20 mouse cellular contexts compared by ENCODE assay signal in the genomic region with DNA sequence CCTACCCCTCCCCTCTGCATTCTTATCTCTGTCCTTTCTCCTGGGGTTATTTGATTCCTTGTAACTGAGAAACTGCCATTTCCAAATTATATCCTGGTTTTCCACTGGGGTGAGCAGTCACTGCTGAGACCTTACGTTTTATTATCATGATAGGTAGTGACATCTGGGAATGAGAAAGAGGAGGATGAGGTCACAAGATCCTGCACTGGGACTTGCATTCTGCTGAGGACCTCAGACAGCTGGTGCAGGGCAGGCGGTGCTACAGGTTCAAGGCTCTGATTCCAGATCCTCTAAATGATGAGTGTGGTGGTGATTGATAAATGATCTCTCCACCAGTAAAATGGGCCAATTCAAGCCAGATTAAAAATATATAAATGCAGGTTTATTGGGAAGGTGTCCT. TPM values are rescaled to one million over a fixed set of nuclear protein-coding genes. Genes with fewer than 3 reads are reported as not detected.
DNase-seq lines count a peak whose midpoint lies in the region; ATAC-seq and TF ChIP-seq lines count a peak whose summit lies in the region.
"Had no signal": no experiment of that assay in that cellular context is flagged by ENCODE, and none has a peak within 500 bp of the region (broad histone marks: within the 10 kb centered on the region; RNA-seq: fewer than 3 reads in every experiment).

No protein-coding gene starts in this region.

- H3K4me2 ChIP-seq in kidney, embryonic 15.5 days, result no peak overlapping the region
- H3K4me2 ChIP-seq in kidney, embryonic 14.5 days (replicated peaks; ENCODE audit: low read depth, low read length), result no peak overlapping the region
- H3K4me2 ChIP-seq in midbrain, embryonic 11.5 days, result no peak overlapping the region
- H3K4me2 ChIP-seq in intestine, postnatal 0 days (replicated peaks; ENCODE audit: low read depth), result no peak overlapping the region
- H3K4me2 ChIP-seq: forebrain, embryonic 15.5 days; heart, embryonic 11.5 days; liver, embryonic 11.5 days had no signal

- TF ChIP-seq POLR2A in cortical plate, adult 2 months (IDR thresholded peaks at IDR 0.05; ENCODE audit: extremely low read depth, insufficient read depth, low read length), result no peak

- peaks cover 13% of the 10 kb centered on the region for H3K4me1 ChIP-seq in kidney, embryonic 15.5 days
- no peaks in the 10 kb centered on the region for H3K4me1 ChIP-seq in kidney, embryonic 14.5 days (ENCODE audit: control insufficient read depth, insufficient read depth, low read length)
- H3K4me1 ChIP-seq in midbrain, embryonic 11.5 days (ENCODE audit: control insufficient read depth, insufficient read depth, low read length), result no peaks in the 10 kb centered on the region
- H3K4me1 ChIP-seq in midbrain, embryonic 10.5 days, result no peaks in the 10 kb centered on the region
- peaks cover 4% of the 10 kb centered on the region for H3K4me1 ChIP-seq in cortical plate, adult 2 months (ENCODE audit: control insufficient read depth, insufficient read depth, low read length)
- H3K4me1 ChIP-seq in intestine, postnatal 0 days (replicated peaks; ENCODE audit: control insufficient read depth, insufficient read depth, low read length), result no peaks in the 10 kb centered on the region
- H3K4me1 ChIP-seq: forebrain, embryonic 15.5 days had no signal

- TF ChIP-seq CTCF in cortical plate, adult 2 months (IDR thresholded peaks at IDR 0.05; ENCODE audit: extremely low read depth, insufficient read depth, low read length), result no peak
- TF ChIP-seq CTCF in intestine, postnatal 0 days (IDR thresholded peaks at IDR 0.05; ENCODE audit: low read depth), result no peak

- WGBS in kidney, embryonic 15.5 days, result 60% methylated on average over 2 of the region's 2 CpGs
- WGBS in kidney, embryonic 14.5 days, result 52% methylated on average over 2 of the region's 2 CpGs
- WGBS in midbrain, embryonic 11.5 days, result 71% methylated on average over 2 of the region's 2 CpGs
- WGBS in midbrain, embryonic 10.5 days, result 80% methylated on average over 2 of the region's 2 CpGs
- WGBS in intestine, postnatal 0 days, result 61% methylated on average over 2 of the region's 2 CpGs

- H3K27me3 ChIP-seq in kidney, embryonic 15.5 days, result no peaks in the 10 kb centered on the region
- no peaks in the 10 kb centered on the region for H3K27me3 ChIP-seq in kidney, embryonic 14.5 days (ENCODE audit: control insufficient read depth, insufficient read depth, low read length)
- H3K27me3 ChIP-seq in midbrain, embryonic 11.5 days (ENCODE audit: control insufficient read depth, insufficient read depth, low read length), result no peaks in the 10 kb centered on the region
- no peaks in the 10 kb centered on the region for H3K27me3 ChIP-seq in midbrain, embryonic 10.5 days (ENCODE audit: low read depth, poor library complexity, severe bottlenecking)
- no peaks in the 10 kb centered on the region for H3K27me3 ChIP-seq in intestine, postnatal 0 days (replicated peaks; ENCODE audit: control insufficient read depth, insufficient read depth, low read length)
- H3K27me3 ChIP-seq: forebrain, embryonic 15.5 days; megakaryocyte, embryonic 14.5 days had no signal

- DNase-seq in midbrain, embryonic 11.5 days (ENCODE audit: low spot score, missing footprints), result peak; percentile 8
- DNase-seq in midbrain, embryonic 10.5 days (ENCODE audit: low spot score), result no peak
- no peak for DNase-seq in right cerebral cortex, postnatal 36 days (ENCODE audit: low spot score in 2 of 2)
- DNase-seq in frontal cortex, postnatal 36 days (ENCODE audit: low spot score in 2 of 2), result no peak
- DNase-seq: heart, postnatal 14 days; lung, adult 2 months; thymus, postnatal 25 days had no signal

- no peaks in the 10 kb centered on the region for H3K9me3 ChIP-seq in kidney, embryonic 15.5 days (replicated peaks)
- H3K9me3 ChIP-seq in kidney, embryonic 14.5 days (ENCODE audit: control insufficient read depth, low read length), result no peaks in the 10 kb centered on the region
- H3K9me3 ChIP-seq in midbrain, embryonic 11.5 days (ENCODE audit: control insufficient read depth, low read length), result no peaks in the 10 kb centered on the region
- no peaks in the 10 kb centered on the region for H3K9me3 ChIP-seq in midbrain, embryonic 10.5 days (replicated peaks)
- no peaks in the 10 kb centered on the region for H3K9me3 ChIP-seq in intestine, postnatal 0 days (ENCODE audit: control insufficient read depth)
- H3K9me3 ChIP-seq: forebrain, embryonic 15.5 days; G1E; limb, embryonic 10.5 days; megakaryocyte, embryonic 14.5 days had no signal

- no peak overlapping the region for H3K4me3 ChIP-seq in kidney, embryonic 15.5 days (replicated peaks)
- H3K4me3 ChIP-seq in kidney, embryonic 14.5 days (ENCODE audit: low read length), result no peak overlapping the region
- H3K4me3 ChIP-seq in midbrain, embryonic 11.5 days (ENCODE audit: low read depth, low read length), result no peak overlapping the region
- no peak overlapping the region for H3K4me3 ChIP-seq in midbrain, embryonic 10.5 days
- H3K4me3 ChIP-seq in cortical plate, adult 2 months (ENCODE audit: insufficient read depth, low read length), result no peak overlapping the region
- no peak overlapping the region for H3K4me3 ChIP-seq in intestine, postnatal 0 days (ENCODE audit: low read depth, low read length)
- H3K4me3 ChIP-seq: forebrain, embryonic 15.5 days; limb, embryonic 10.5 days; megakaryocyte, embryonic 14.5 days had no signal

- H3K9ac ChIP-seq in kidney, embryonic 15.5 days, result no peak overlapping the region
- no peak overlapping the region for H3K9ac ChIP-seq in kidney, embryonic 14.5 days (ENCODE audit: low read depth, low read length)
- H3K9ac ChIP-seq in midbrain, embryonic 11.5 days (ENCODE audit: low read length), result no peak overlapping the region
- H3K9ac ChIP-seq in intestine, postnatal 0 days (ENCODE audit: low read depth, low read length), result no peak overlapping the region
- H3K9ac ChIP-seq: forebrain, embryonic 15.5 days had no signal

- H3K36me3 ChIP-seq in kidney, embryonic 15.5 days, result peaks cover 8% of the 10 kb centered on the region
- H3K36me3 ChIP-seq in kidney, embryonic 14.5 days (ENCODE audit: control insufficient read depth, insufficient read depth, low read length), result no peaks in the 10 kb centered on the region
- H3K36me3 ChIP-seq in midbrain, embryonic 11.5 days (ENCODE audit: control insufficient read depth, insufficient read depth, low read length), result no peaks in the 10 kb centered on the region
- peaks cover 9% of the 10 kb centered on the region; the same call in 1 of the 2 replicates for H3K36me3 ChIP-seq in midbrain, embryonic 10.5 days
- no peaks in the 10 kb centered on the region for H3K36me3 ChIP-seq in intestine, postnatal 0 days (ENCODE audit: control insufficient read depth, insufficient read depth)
- H3K36me3 ChIP-seq: forebrain, embryonic 15.5 days; limb, embryonic 10.5 days had no signal

- H3K27ac ChIP-seq in kidney, embryonic 15.5 days, result peak overlapping the region; percentile 54
- no peak overlapping the region for H3K27ac ChIP-seq in kidney, embryonic 14.5 days (ENCODE audit: low read depth, low read length)
- H3K27ac ChIP-seq in midbrain, embryonic 11.5 days (ENCODE audit: low read depth, low read length), result no peak overlapping the region
- H3K27ac ChIP-seq in midbrain, embryonic 10.5 days (replicated peaks), result no peak overlapping the region
- H3K27ac ChIP-seq in cortical plate, adult 2 months (ENCODE audit: insufficient read depth, low read length), result 0 out of 2 replicates have a peak overlapping the region, but pooled peaks have one; percentile 33
- H3K27ac ChIP-seq in intestine, postnatal 0 days (ENCODE audit: low read depth, low read length), result no peak overlapping the region
- H3K27ac ChIP-seq: forebrain, embryonic 15.5 days; limb, embryonic 10.5 days had no signal

- no peak for ATAC-seq in kidney, embryonic 15.5 days (replicated peaks; ENCODE audit: low FRiP score)
- ATAC-seq in kidney, embryonic 14.5 days (ENCODE audit: low FRiP score, low TSS enrichment), result no peak
- ATAC-seq in midbrain, embryonic 11.5 days (ENCODE audit: low FRiP score), result no peak
- peak; percentile 6; the same call in 1 of the 2 replicates for ATAC-seq in intestine, postnatal 0 days

RNA-seq across cellular contexts. Expression of a gene that starts 54.4 kb away (rescaled TPM):
- polyA plus RNA-seq in kidney, embryonic 15.5 days (2015; fragmentation: Nextera tagmentation; extraction: Ambion mirVana), result 0.05 TPM in 1 of 2 replicates, not detected in the other
- 0.07 TPM in 1 of 2 replicates, not detected in the other for polyA plus RNA-seq in kidney, embryonic 14.5 days (2014; fragmentation: Nextera tagmentation; extraction: Ambion mirVana)
- 0.07 TPM in 1 of 2 replicates, not detected in the other for polyA plus RNA-seq in midbrain, embryonic 11.5 days (2014; fragmentation: Nextera tagmentation; extraction: Ambion mirVana)
- polyA plus RNA-seq in midbrain, embryonic 10.5 days (2016; fragmentation: Nextera tagmentation; extraction: Ambion mirVana), result not detected in 2 replicates
- polyA plus RNA-seq in cortical plate, adult 2 months (2012; rRNA removed), result not detected in 2 replicates
- not detected in 2 replicates for polyA plus RNA-seq in intestine, postnatal 0 days (2015; fragmentation: Nextera tagmentation; extraction: Ambion mirVana)
- polyA plus RNA-seq: C2C12; embryonic facial prominence, embryonic 11.5 days; G1E; limb, embryonic 10.5 days; liver, embryonic 11.5 days; small intestine, adult 2 months had no signal

RNA-seq across cellular contexts. Expression of a gene that starts 54.8 kb away (rescaled TPM):
- polyA plus RNA-seq in kidney, embryonic 15.5 days (2015; fragmentation: Nextera tagmentation; extraction: Ambion mirVana), result 6.0 and 7.7 TPM in 2 replicates
- 7.9 and 12.1 TPM in 2 replicates for polyA plus RNA-seq in kidney, embryonic 14.5 days (2014; fragmentation: Nextera tagmentation; extraction: Ambion mirVana)
- polyA plus RNA-seq in midbrain, embryonic 11.5 days (2014; fragmentation: Nextera tagmentation; extraction: Ambion mirVana), result 11.8 and 12.3 TPM in 2 replicates
- 8.8 and 9.5 TPM in 2 replicates for polyA plus RNA-seq in midbrain, embryonic 10.5 days (2016; fragmentation: Nextera tagmentation; extraction: Ambion mirVana)
- polyA plus RNA-seq in cortical plate, adult 2 months (2012; rRNA removed), result 14.6 and 14.7 TPM in 2 replicates
- polyA plus RNA-seq in intestine, postnatal 0 days (2015; fragmentation: Nextera tagmentation; extraction: Ambion mirVana), result 5.1 and 5.7 TPM in 2 replicates

RNA-seq across cellular contexts. Expression of a gene that starts 59.0 kb away (rescaled TPM):
- polyA plus RNA-seq in kidney, embryonic 15.5 days (2015; fragmentation: Nextera tagmentation; extraction: Ambion mirVana), result 59.3 and 63.3 TPM in 2 replicates
- polyA plus RNA-seq in kidney, embryonic 14.5 days (2014; fragmentation: Nextera tagmentation; extraction: Ambion mirVana), result 55.5 and 69.3 TPM in 2 replicates
- 110 and 121 TPM in 2 replicates for polyA plus RNA-seq in midbrain, embryonic 11.5 days (2014; fragmentation: Nextera tagmentation; extraction: Ambion mirVana)
- polyA plus RNA-seq in midbrain, embryonic 10.5 days (2016; fragmentation: Nextera tagmentation; extraction: Ambion mirVana), result 107 and 110 TPM in 2 replicates
- polyA plus RNA-seq in cortical plate, adult 2 months (2012; rRNA removed), result 21.9 and 22.3 TPM in 2 replicates
- 16.7 and 17.0 TPM in 2 replicates for polyA plus RNA-seq in intestine, postnatal 0 days (2015; fragmentation: Nextera tagmentation; extraction: Ambion mirVana)

Comparison
In these comparisons a context has a peak if more than half of its experiments do, and no peak if none do; other contexts are left out.
1. H3K27ac ChIP-seq: peak in kidney, embryonic 15.5 days (single experiment) and cortical plate, adult 2 months (single experiment); none in kidney, embryonic 14.5 days (single experiment), midbrain, embryonic 11.5 days (single experiment), midbrain, embryonic 10.5 days (single experiment) and intestine, postnatal 0 days (single experiment).